Mouse (Mus musculus) E14TG2a.4 (cell line): ENCODE measurements around the gene Chrm3.

ENCODE experiments used
- CTCF ChIP-seq: conservative IDR thresholded peaks from 2 replicates; pipeline ENCODE4 v1.5.1; 2014; ENCODE audit warnings: low read length
- NANOG ChIP-seq: IDR thresholded peaks from 2 replicates; pipeline ENCODE4 v1.6.1; 2014; ENCODE audit warnings: borderline replicate concordance, low read length, mixed read lengths
- POU5F1 ChIP-seq: IDR thresholded peaks from 2 replicates; pipeline ENCODE4 v1.6.1; 2014; ENCODE audit warnings: low read length, borderline replicate concordance

DNA sequence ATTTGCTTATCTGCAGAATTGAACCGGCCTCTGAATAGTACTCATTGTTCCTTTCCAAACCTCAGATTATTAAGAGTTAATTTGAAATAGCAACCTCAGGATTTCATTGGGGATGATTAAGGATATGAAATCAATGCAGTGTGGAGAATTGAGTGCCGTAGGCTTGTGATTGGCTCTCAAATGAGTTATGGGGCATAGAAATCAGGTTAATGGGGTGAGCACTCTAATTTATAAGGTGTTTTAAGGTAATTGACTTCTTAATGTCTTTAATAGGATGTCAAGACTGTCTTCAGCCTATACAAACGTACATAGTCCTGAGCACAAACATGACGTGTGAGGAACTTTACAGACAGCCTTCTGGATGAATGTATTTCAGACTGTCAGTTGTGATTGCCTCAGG is 427.9 kb downstream of the Chrm3 start:
- TF ChIP-seq CTCF (no peak), NANOG (no peak), POU5F1 (no peak)
